Mouse (Mus musculus): Measurements from ENCODE around the gene Lclat1. TPM values are rescaled to one million over a fixed set of nuclear protein-coding genes. Genes with fewer than 3 reads are reported as not detected.

Lclat1 gene
- total and polyA plus RNA-seq, 3 experiments: 30.2 to 104 (median 100) TPM

DNA sequence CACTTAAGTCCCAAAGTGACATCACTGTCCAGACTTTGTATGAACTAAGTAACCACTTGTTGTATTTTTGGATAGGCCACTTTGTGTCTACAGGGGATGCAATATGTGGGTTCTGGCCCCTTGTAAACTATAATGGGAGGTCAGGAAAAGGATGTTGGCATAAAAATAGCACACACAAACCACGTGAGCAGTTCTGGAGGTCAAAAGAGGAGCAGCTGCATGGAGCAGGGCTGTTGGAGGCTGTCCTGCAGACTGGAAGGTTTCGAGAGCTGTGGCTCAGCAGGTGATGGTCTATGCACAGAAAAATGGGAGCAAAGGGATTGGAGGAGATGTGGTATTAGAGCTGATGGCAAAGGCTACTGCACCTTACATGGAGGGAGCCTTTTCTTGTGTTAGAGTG, 18.6 kb downstream of the Lclat1 start:
- Histone ChIP-seq H3K9ac (ENCODE audit: low read depth, low read length) (no peak overlapping the region; the same call in 1 of the 2 replicates), H3K79me2 (replicated peaks; ENCODE audit: control insufficient read depth, insufficient read depth, low read length) (peaks cover 8% of the 10 kb centered on the region), H3K27ac (peak overlapping the region; percentile 17; the same call in 1 of the 2 replicates), H3K36me3 (ENCODE audit: control insufficient read depth, insufficient read depth, low read length) (peaks cover 5% of the 10 kb centered on the region), H3K4me3 (no peak overlapping the region), H3K4me1 (ENCODE audit: control insufficient read depth, insufficient read depth, low read length) (peaks cover 6% of the 10 kb centered on the region), H3K27me3 (ENCODE audit: control insufficient read depth, insufficient read depth, low read length) (no peaks in the 10 kb centered on the region)
- intact Hi-C loops (cut with DNase I): no loop called here
- DNase-seq: peak in 1 of 2 experiments; percentile 10
- TF ChIP-seq EP300 (IDR thresholded peaks at IDR 0.05; ENCODE audit: insufficient read depth, low read depth, low read length) (no peak), POLR2A (IDR thresholded peaks at IDR 0.05; ENCODE audit: insufficient read depth, low read depth, low read length) (no peak), CTCF (IDR thresholded peaks at IDR 0.05) (no peak)
- 13% methylated on average over 2 of the region's 2 CpGs for WGBS

DNA sequence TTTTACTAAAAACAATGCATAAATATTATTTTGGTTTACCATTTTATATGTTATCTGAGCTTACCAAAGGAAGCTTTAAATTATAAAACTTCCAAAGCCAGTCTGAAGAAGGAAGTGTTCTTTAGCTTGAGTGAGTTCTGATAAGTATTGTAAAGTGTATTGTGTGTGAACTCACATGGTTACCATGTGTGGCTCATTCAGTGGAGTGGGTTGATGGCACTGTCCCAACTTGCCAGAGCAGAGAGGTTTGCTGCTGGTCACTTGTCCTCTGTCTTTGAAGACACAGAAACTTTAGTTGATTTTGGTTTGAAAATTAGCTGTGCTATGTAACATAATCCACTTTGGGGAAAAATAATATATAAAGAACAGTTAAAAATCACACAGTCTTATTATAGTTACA, 19.1 kb downstream of the Lclat1 start:
- Histone ChIP-seq H3K4me3 (no peak overlapping the region), H3K27me3 (ENCODE audit: control insufficient read depth, insufficient read depth, low read length) (no peaks in the 10 kb centered on the region), H3K27ac (no peak overlapping the region), H3K79me2 (replicated peaks; ENCODE audit: control insufficient read depth, insufficient read depth, low read length) (peaks cover 8% of the 10 kb centered on the region), H3K36me3 (ENCODE audit: control insufficient read depth, insufficient read depth, low read length) (peaks cover 5% of the 10 kb centered on the region), H3K4me1 (ENCODE audit: control insufficient read depth, insufficient read depth, low read length) (peaks cover 6% of the 10 kb centered on the region), H3K9ac (ENCODE audit: low read depth, low read length) (no peak overlapping the region)
- intact Hi-C loops (cut with DNase I): no loop called here
- TF ChIP-seq EP300 (IDR thresholded peaks at IDR 0.05; ENCODE audit: insufficient read depth, low read depth, low read length) (no peak), CTCF (IDR thresholded peaks at IDR 0.05) (no peak), POLR2A (IDR thresholded peaks at IDR 0.05; ENCODE audit: insufficient read depth, low read depth, low read length) (no peak)
- no peak for DNase-seq

DNA sequence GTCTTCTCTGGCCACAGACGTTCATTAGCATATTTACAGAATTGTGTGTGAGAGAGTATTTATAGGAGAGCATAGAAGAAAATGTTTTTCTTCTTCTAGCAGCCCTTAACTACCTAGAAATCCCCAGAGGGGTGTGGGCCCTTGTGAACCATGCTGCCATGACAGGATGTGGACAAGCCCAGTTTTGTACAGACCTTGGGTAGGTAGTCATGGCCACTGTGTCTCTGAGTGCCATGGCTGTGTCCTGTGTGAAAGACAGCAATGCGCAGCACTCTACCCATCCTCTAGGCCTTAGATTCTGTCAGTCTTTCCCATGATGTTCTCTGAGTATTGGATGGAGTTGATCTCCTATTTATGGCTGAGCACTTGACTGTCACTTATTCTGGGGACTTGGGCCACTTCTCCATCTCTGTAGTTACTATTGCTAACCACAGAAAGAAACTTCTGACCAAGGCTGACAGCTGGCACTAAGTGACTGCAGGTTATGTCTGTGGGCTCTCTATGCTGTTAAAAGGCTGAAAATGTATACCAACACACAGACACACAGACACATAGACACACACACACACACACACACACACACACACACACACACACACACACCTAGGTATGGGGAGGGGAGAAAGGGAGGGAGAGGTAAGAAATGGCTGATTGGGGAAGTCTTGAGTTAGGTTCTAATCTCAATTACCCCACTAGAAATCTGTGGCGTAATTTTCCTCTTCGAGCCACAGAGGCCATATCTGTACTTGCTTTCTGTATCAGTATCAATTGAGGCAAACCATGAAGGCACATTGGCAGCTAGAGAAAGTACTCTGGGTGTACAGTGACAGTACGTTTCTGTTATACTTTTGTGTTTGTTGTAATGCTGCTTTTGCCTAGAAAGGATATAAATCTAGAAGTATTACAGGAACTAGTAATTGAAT, 29.0 kb downstream of the Lclat1 start:
- H3K4me3 ChIP-seq: no peak overlapping the region
- H3K9ac ChIP-seq (ENCODE audit: low read depth, low read length): no peak overlapping the region
- no peak overlapping the region for H3K27ac ChIP-seq
- peaks cover 3% of the 10 kb centered on the region for H3K79me2 ChIP-seq (replicated peaks; ENCODE audit: control insufficient read depth, insufficient read depth, low read length)
- no peaks in the 10 kb centered on the region for H3K27me3 ChIP-seq (ENCODE audit: control insufficient read depth, insufficient read depth, low read length)
- intact Hi-C loops (cut with DNase I): no loop called here
- WGBS: 74% methylated on average over 5 of the region's 5 CpGs
- no peak for DNase-seq
- H3K36me3 ChIP-seq (ENCODE audit: control insufficient read depth, insufficient read depth, low read length): no peaks in the 10 kb centered on the region; the same call in 1 of the 2 replicates
- H3K4me1 ChIP-seq (ENCODE audit: control insufficient read depth, insufficient read depth, low read length): no peaks in the 10 kb centered on the region; the same call in 1 of the 2 replicates
- TF ChIP-seq CTCF (IDR thresholded peaks at IDR 0.05): no peak
- TF ChIP-seq EP300 (IDR thresholded peaks at IDR 0.05; ENCODE audit: insufficient read depth, low read depth, low read length): no peak
- no peak for TF ChIP-seq POLR2A (IDR thresholded peaks at IDR 0.05; ENCODE audit: insufficient read depth, low read depth, low read length)

DNA sequence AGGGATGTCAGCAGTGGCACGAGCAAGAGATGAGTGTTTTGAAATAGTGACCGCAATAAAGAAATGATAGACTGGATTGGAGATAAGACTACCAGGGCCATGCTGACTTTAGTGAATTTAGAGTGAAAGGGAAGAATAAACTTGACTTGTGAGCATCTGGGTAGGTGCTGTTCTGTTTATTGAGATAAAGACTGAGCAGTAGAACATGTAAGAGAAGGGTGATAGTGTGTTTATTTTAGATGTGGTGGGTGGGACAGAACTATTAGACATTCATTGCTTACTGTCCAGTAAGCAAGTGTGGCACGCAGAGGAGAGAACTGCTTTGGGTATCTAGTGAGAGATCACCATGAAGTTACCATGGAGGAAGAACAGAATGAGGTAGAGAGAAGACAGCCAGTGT, 30.4 kb downstream of the Lclat1 start:
- no peaks in the 10 kb centered on the region for H3K27me3 ChIP-seq (ENCODE audit: control insufficient read depth, insufficient read depth, low read length)
- 96% methylated on average over 3 of the region's 3 CpGs for WGBS
- peaks cover 1% of the 10 kb centered on the region; the same call in 1 of the 2 replicates for H3K4me1 ChIP-seq (ENCODE audit: control insufficient read depth, insufficient read depth, low read length)
- intact Hi-C loops (cut with DNase I): no loop called here
- H3K79me2 ChIP-seq (replicated peaks; ENCODE audit: control insufficient read depth, insufficient read depth, low read length): peaks cover 3% of the 10 kb centered on the region
- no peak for DNase-seq
- peaks cover 3% of the 10 kb centered on the region; the same call in 1 of the 2 replicates for H3K36me3 ChIP-seq (ENCODE audit: control insufficient read depth, insufficient read depth, low read length)
- H3K27ac ChIP-seq: no peak overlapping the region
- no peak for TF ChIP-seq EP300 (IDR thresholded peaks at IDR 0.05; ENCODE audit: insufficient read depth, low read depth, low read length)
- TF ChIP-seq CTCF (IDR thresholded peaks at IDR 0.05): no peak
- TF ChIP-seq POLR2A (IDR thresholded peaks at IDR 0.05; ENCODE audit: insufficient read depth, low read depth, low read length): no peak
- H3K9ac ChIP-seq (ENCODE audit: low read depth, low read length): no peak overlapping the region
- H3K4me3 ChIP-seq: no peak overlapping the region

DNA sequence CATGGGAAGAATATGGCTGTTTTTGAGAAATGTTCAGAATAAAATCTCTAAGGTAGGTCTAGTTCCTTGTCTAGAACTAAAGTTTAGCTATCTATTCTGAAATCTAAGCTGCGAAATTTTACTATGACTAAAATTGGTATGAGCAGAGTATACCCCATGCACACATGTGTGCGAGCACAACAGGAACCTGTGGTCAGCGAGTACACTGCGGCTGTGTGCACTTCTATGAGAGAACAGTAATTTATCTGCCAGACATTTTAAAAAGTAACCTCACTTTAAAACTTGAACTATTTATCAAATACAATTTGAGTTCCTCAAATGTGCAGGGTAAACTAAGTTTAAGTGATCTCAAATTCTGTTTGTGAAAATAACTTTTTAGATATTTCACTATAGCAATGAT, 34.2 kb downstream of the Lclat1 start:
- TF ChIP-seq EP300 (IDR thresholded peaks at IDR 0.05; ENCODE audit: insufficient read depth, low read depth, low read length) (no peak), CTCF (IDR thresholded peaks at IDR 0.05) (no peak), POLR2A (IDR thresholded peaks at IDR 0.05; ENCODE audit: insufficient read depth, low read depth, low read length) (no peak)
- intact Hi-C loops (cut with DNase I): no loop called here
- H3K4me3 ChIP-seq: no peak overlapping the region
- H3K4me1 ChIP-seq (ENCODE audit: control insufficient read depth, insufficient read depth, low read length): peaks cover 1% of the 10 kb centered on the region; the same call in 1 of the 2 replicates
- H3K79me2 ChIP-seq (replicated peaks; ENCODE audit: control insufficient read depth, insufficient read depth, low read length): peaks cover 3% of the 10 kb centered on the region
- DNase-seq: no peak
- no peak overlapping the region for H3K9ac ChIP-seq (ENCODE audit: low read depth, low read length)
- 0 out of 2 replicates have a peak, but pooled peaks cover 3% of the 10 kb centered on the region for H3K36me3 ChIP-seq (ENCODE audit: control insufficient read depth, insufficient read depth, low read length)
- WGBS: 79% methylated on average over 4 of the region's 4 CpGs
- H3K27ac ChIP-seq: no peak overlapping the region
- H3K27me3 ChIP-seq (ENCODE audit: control insufficient read depth, insufficient read depth, low read length): no peaks in the 10 kb centered on the region

DNA sequence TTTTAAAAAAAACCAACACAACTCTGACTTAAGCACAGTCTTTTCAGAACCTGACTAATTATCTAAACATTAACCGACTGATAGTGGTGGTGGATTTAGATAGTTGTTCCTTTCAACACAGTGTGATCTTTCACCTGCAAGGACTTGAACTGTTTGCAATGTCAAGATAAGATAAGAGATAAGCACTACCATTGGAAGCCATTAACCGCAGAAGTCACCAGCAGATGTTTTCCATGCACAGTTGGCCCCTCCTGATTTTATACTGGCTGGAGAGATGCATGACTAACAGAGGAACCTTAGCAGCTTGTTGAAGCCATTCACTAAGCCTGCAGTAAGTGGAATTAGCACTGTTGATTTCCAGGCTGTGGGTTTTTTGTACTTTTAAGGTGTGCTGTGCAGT, 34.7 kb downstream of the Lclat1 start:
- WGBS: 21% methylated on average over 2 of the region's 2 CpGs
- no peak overlapping the region for H3K27ac ChIP-seq
- no peak overlapping the region for H3K4me3 ChIP-seq
- no peak for TF ChIP-seq POLR2A (IDR thresholded peaks at IDR 0.05; ENCODE audit: insufficient read depth, low read depth, low read length)
- no peak for TF ChIP-seq CTCF (IDR thresholded peaks at IDR 0.05)
- TF ChIP-seq EP300 (IDR thresholded peaks at IDR 0.05; ENCODE audit: insufficient read depth, low read depth, low read length): no peak
- intact Hi-C loops (cut with DNase I): no loop called here
- no peaks in the 10 kb centered on the region for H3K27me3 ChIP-seq (ENCODE audit: control insufficient read depth, insufficient read depth, low read length)
- peaks cover 3% of the 10 kb centered on the region for H3K79me2 ChIP-seq (replicated peaks; ENCODE audit: control insufficient read depth, insufficient read depth, low read length)
- peaks cover 1% of the 10 kb centered on the region; the same call in 1 of the 2 replicates for H3K4me1 ChIP-seq (ENCODE audit: control insufficient read depth, insufficient read depth, low read length)
- DNase-seq: no peak
- 0 out of 2 replicates have a peak, but pooled peaks cover 3% of the 10 kb centered on the region for H3K36me3 ChIP-seq (ENCODE audit: control insufficient read depth, insufficient read depth, low read length)
- no peak overlapping the region for H3K9ac ChIP-seq (ENCODE audit: low read depth, low read length)

All from heart, adult 2 months (tissue).